Mouse (Mus musculus): Measurements from ENCODE around the gene Dgkg. TPM values are rescaled to one million over a fixed set of nuclear protein-coding genes. Genes with fewer than 3 reads are reported as not detected.

The Dgkg gene
- polyA plus RNA-seq, 1 experiment from 2014 or later = 0.51 TPM

DNA sequence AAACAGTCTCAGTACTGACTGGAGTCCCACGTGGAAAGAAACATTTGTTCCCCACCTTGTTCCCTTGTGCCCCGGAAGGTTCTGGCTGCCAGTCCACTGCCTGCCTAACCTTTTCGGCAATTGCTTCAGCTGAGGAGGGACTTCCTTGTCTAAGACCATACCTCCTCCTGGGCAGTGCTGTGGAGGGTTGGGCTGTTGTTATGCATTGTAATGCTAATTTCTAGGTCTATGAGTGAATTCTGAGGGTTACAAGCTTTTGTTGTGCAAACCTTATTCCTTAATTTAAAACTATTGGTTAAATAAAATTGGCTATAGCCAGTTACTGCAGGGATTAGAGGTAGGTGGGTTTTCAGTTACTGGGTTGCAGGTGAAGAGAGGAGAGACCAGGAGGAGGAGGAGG is 19.7 kb downstream of the Dgkg start:
- 57% methylated on average over 3 of the region's 3 CpGs for WGBS
- H3K36me3 ChIP-seq (ENCODE audit: control insufficient read depth, insufficient read depth, low read length) = no peaks in the 10 kb centered on the region

GRCm38 (mm10) chr16:22635706-22636105 is 21.3 kb downstream of the Dgkg start:
- Histone ChIP-seq H3K27ac (ENCODE audit: low read depth, low read length) (no peak overlapping the region), H3K27me3 (ENCODE audit: control insufficient read depth, insufficient read depth, low read length) (no peaks in the 10 kb centered on the region), H3K9me3 (ENCODE audit: control insufficient read depth, low read length) (no peaks in the 10 kb centered on the region), H3K4me2 (replicated peaks; ENCODE audit: low read depth, low read length) (no peak overlapping the region), H3K36me3 (ENCODE audit: control insufficient read depth, insufficient read depth, low read length) (no peaks in the 10 kb centered on the region), H3K4me1 (ENCODE audit: control insufficient read depth, insufficient read depth, low read length) (no peaks in the 10 kb centered on the region), H3K4me3 (ENCODE audit: low read length) (no peak overlapping the region), H3K9ac (ENCODE audit: low read depth, low read length) (no peak overlapping the region)
- 64% methylated on average over 8 of the region's 8 CpGs for WGBS
- ATAC-seq (ENCODE audit: low FRiP score, low TSS enrichment) = no peak

More for the DNA sequence above, 19.7 kb downstream of the Dgkg start:
- ATAC-seq (ENCODE audit: low FRiP score, low TSS enrichment) = no peak
- H3K27ac ChIP-seq (ENCODE audit: low read depth, low read length) = no peak overlapping the region
- H3K9me3 ChIP-seq (ENCODE audit: control insufficient read depth, low read length) = no peaks in the 10 kb centered on the region
- no peaks in the 10 kb centered on the region for H3K27me3 ChIP-seq (ENCODE audit: control insufficient read depth, insufficient read depth, low read length)
- no peak overlapping the region for H3K4me2 ChIP-seq (replicated peaks; ENCODE audit: low read depth, low read length)
- no peak overlapping the region for H3K9ac ChIP-seq (ENCODE audit: low read depth, low read length)
- no peak overlapping the region for H3K4me3 ChIP-seq (ENCODE audit: low read length)
- H3K4me1 ChIP-seq (ENCODE audit: control insufficient read depth, insufficient read depth, low read length) = no peaks in the 10 kb centered on the region

GRCm38 (mm10) chr16:22633063-22633462 is 24.0 kb downstream of the Dgkg start:
- no peak overlapping the region for H3K4me3 ChIP-seq (ENCODE audit: low read length)
- no peaks in the 10 kb centered on the region for H3K36me3 ChIP-seq (ENCODE audit: control insufficient read depth, insufficient read depth, low read length)
- no peaks in the 10 kb centered on the region for H3K4me1 ChIP-seq (ENCODE audit: control insufficient read depth, insufficient read depth, low read length)
- no peak overlapping the region for H3K4me2 ChIP-seq (replicated peaks; ENCODE audit: low read depth, low read length)
- 85% methylated on average over 4 of the region's 4 CpGs for WGBS
- no peak overlapping the region for H3K9ac ChIP-seq (ENCODE audit: low read depth, low read length)
- no peaks in the 10 kb centered on the region for H3K27me3 ChIP-seq (ENCODE audit: control insufficient read depth, insufficient read depth, low read length)
- no peaks in the 10 kb centered on the region for H3K9me3 ChIP-seq (ENCODE audit: control insufficient read depth, low read length)
- no peak overlapping the region for H3K27ac ChIP-seq (ENCODE audit: low read depth, low read length)
- ATAC-seq (ENCODE audit: low FRiP score, low TSS enrichment) = no peak

DNA sequence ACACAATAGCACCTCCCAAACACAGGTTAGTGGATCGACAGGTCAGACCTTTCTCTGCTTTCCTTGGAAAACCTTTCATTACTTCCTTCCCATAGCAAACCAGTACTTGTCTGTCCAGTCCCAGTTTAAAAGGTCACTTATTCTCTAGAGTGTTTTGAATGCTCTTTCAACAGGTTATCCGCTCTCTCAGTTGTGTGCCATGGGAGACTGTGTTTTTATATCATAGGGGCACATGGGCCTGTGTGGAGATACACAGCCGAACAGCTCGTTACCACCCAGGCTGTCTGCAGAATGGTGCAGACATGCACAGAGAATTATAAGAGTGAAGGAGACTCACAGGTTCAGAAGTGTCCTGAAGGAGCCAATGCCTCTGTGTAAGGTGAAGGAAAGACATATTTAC is 26.7 kb downstream of the Dgkg start:
- no peaks in the 10 kb centered on the region for H3K27me3 ChIP-seq (ENCODE audit: control insufficient read depth, insufficient read depth, low read length)
- no peaks in the 10 kb centered on the region for H3K9me3 ChIP-seq (ENCODE audit: control insufficient read depth, low read length)
- H3K4me2 ChIP-seq (replicated peaks; ENCODE audit: low read depth, low read length) = no peak overlapping the region
- no peak for ATAC-seq (ENCODE audit: low FRiP score, low TSS enrichment)
- H3K4me3 ChIP-seq (ENCODE audit: low read length) = no peak overlapping the region
- H3K27ac ChIP-seq (ENCODE audit: low read depth, low read length) = no peak overlapping the region
- no peak overlapping the region for H3K9ac ChIP-seq (ENCODE audit: low read depth, low read length)
- WGBS = 89% methylated on average over 4 of the region's 4 CpGs
- H3K36me3 ChIP-seq (ENCODE audit: control insufficient read depth, insufficient read depth, low read length) = no peaks in the 10 kb centered on the region
- no peaks in the 10 kb centered on the region for H3K4me1 ChIP-seq (ENCODE audit: control insufficient read depth, insufficient read depth, low read length)

DNA sequence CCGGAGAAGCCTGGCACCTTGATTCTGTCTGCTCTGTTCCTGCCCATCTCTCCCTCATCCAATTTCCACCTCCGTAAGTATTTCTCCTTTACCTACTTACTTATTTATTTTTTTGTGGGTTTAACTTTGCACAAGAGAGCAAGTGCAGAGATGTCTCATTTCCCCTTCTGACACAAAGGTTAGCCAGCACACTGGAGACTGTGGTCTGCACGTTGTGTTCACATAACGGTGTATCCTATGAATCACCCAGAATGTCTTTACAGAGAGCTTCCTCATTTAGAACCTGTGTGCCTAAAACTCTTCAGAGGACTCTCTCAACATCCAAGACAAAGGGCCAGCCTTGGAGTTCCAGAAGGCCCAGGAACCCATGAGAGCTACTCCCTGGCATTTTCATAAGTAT is 27.1 kb downstream of the Dgkg start:
- no peak overlapping the region for H3K27ac ChIP-seq (ENCODE audit: low read depth, low read length)
- no peak overlapping the region for H3K4me3 ChIP-seq (ENCODE audit: low read length)
- H3K4me1 ChIP-seq (ENCODE audit: control insufficient read depth, insufficient read depth, low read length) = no peaks in the 10 kb centered on the region
- no peak overlapping the region for H3K9ac ChIP-seq (ENCODE audit: low read depth, low read length)
- no peaks in the 10 kb centered on the region for H3K27me3 ChIP-seq (ENCODE audit: control insufficient read depth, insufficient read depth, low read length)
- no peak overlapping the region for H3K4me2 ChIP-seq (replicated peaks; ENCODE audit: low read depth, low read length)
- no peaks in the 10 kb centered on the region for H3K9me3 ChIP-seq (ENCODE audit: control insufficient read depth, low read length)
- ATAC-seq (ENCODE audit: low FRiP score, low TSS enrichment) = no peak
- H3K36me3 ChIP-seq (ENCODE audit: control insufficient read depth, insufficient read depth, low read length) = no peaks in the 10 kb centered on the region
- 77% methylated on average over 4 of the region's 4 CpGs for WGBS

GRCm38 (mm10) chr16:22625987-22626386 is 31.0 kb downstream of the Dgkg start:
- 92% methylated on average over 5 of the region's 5 CpGs for WGBS
- H3K4me3 ChIP-seq (ENCODE audit: low read length) = no peak overlapping the region
- H3K27ac ChIP-seq (ENCODE audit: low read depth, low read length) = no peak overlapping the region
- no peaks in the 10 kb centered on the region for H3K9me3 ChIP-seq (ENCODE audit: control insufficient read depth, low read length)
- no peak overlapping the region for H3K4me2 ChIP-seq (replicated peaks; ENCODE audit: low read depth, low read length)
- H3K4me1 ChIP-seq (ENCODE audit: control insufficient read depth, insufficient read depth, low read length) = no peaks in the 10 kb centered on the region
- no peak for ATAC-seq (ENCODE audit: low FRiP score, low TSS enrichment)
- no peaks in the 10 kb centered on the region for H3K36me3 ChIP-seq (ENCODE audit: control insufficient read depth, insufficient read depth, low read length)
- H3K27me3 ChIP-seq (ENCODE audit: control insufficient read depth, insufficient read depth, low read length) = no peaks in the 10 kb centered on the region
- no peak overlapping the region for H3K9ac ChIP-seq (ENCODE audit: low read depth, low read length)

DNA sequence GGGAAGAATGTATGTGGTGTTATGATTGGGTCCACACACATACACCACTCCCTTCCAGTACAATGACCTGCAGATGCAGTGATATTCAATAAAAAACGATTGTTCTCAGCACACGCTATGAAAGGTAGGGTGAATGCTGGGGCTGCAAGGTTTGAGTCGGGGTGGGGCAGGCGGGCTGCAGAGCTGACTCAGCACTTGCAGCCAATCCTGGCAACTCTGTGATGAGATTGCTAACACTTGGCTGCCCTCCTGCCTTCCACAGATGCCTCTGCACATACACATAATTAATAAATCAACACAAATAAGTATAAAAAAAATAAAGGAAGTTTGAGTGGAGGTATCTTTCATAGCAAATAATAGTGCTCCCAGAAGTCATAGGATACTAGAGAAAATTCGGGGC is 31.6 kb downstream of the Dgkg start:
- 83% methylated on average over 5 of the region's 5 CpGs for WGBS
- ATAC-seq (ENCODE audit: low FRiP score, low TSS enrichment) = no peak

GRCm38 (mm10) chr16:22622286-22622685 is 34.7 kb downstream of the Dgkg start:
- Histone ChIP-seq H3K4me2 (replicated peaks; ENCODE audit: low read depth, low read length) (no peak overlapping the region), H3K9me3 (ENCODE audit: control insufficient read depth, low read length) (no peaks in the 10 kb centered on the region), H3K9ac (ENCODE audit: low read depth, low read length) (no peak overlapping the region), H3K27me3 (ENCODE audit: control insufficient read depth, insufficient read depth, low read length) (no peaks in the 10 kb centered on the region), H3K4me1 (ENCODE audit: control insufficient read depth, insufficient read depth, low read length) (no peaks in the 10 kb centered on the region), H3K4me3 (ENCODE audit: low read length) (no peak overlapping the region), H3K27ac (ENCODE audit: low read depth, low read length) (no peak overlapping the region), H3K36me3 (ENCODE audit: control insufficient read depth, insufficient read depth, low read length) (no peaks in the 10 kb centered on the region)
- WGBS = 33% methylated on average over 9 of the region's 9 CpGs
- ATAC-seq (ENCODE audit: low FRiP score, low TSS enrichment) = no peak

More for the DNA sequence above, 31.6 kb downstream of the Dgkg start:
- Histone ChIP-seq H3K9ac (ENCODE audit: low read depth, low read length) (no peak overlapping the region), H3K4me3 (ENCODE audit: low read length) (no peak overlapping the region), H3K27me3 (ENCODE audit: control insufficient read depth, insufficient read depth, low read length) (no peaks in the 10 kb centered on the region), H3K36me3 (ENCODE audit: control insufficient read depth, insufficient read depth, low read length) (no peaks in the 10 kb centered on the region), H3K9me3 (ENCODE audit: control insufficient read depth, low read length) (no peaks in the 10 kb centered on the region), H3K4me1 (ENCODE audit: control insufficient read depth, insufficient read depth, low read length) (no peaks in the 10 kb centered on the region), H3K27ac (ENCODE audit: low read depth, low read length) (no peak overlapping the region), H3K4me2 (replicated peaks; ENCODE audit: low read depth, low read length) (no peak overlapping the region)

GRCm38 (mm10) chr16:22621299-22621920 is 35.6 kb downstream of the Dgkg start:
- no peak overlapping the region for H3K4me3 ChIP-seq (ENCODE audit: low read length)
- H3K4me1 ChIP-seq (ENCODE audit: control insufficient read depth, insufficient read depth, low read length) = no peaks in the 10 kb centered on the region
- WGBS = 80% methylated on average over 13 of the region's 13 CpGs
- H3K9me3 ChIP-seq (ENCODE audit: control insufficient read depth, low read length) = no peaks in the 10 kb centered on the region
- H3K9ac ChIP-seq (ENCODE audit: low read depth, low read length) = no peak overlapping the region
- no peak overlapping the region for H3K4me2 ChIP-seq (replicated peaks; ENCODE audit: low read depth, low read length)
- H3K36me3 ChIP-seq (ENCODE audit: control insufficient read depth, insufficient read depth, low read length) = no peaks in the 10 kb centered on the region
- H3K27ac ChIP-seq (ENCODE audit: low read depth, low read length) = no peak overlapping the region
- ATAC-seq (ENCODE audit: low FRiP score, low TSS enrichment) = no peak
- H3K27me3 ChIP-seq (ENCODE audit: control insufficient read depth, insufficient read depth, low read length) = no peaks in the 10 kb centered on the region

All from kidney, embryonic 14.5 days (tissue).